Comparison of ENCODE assay signal across 13 mouse cellular contexts in the genomic region with DNA sequence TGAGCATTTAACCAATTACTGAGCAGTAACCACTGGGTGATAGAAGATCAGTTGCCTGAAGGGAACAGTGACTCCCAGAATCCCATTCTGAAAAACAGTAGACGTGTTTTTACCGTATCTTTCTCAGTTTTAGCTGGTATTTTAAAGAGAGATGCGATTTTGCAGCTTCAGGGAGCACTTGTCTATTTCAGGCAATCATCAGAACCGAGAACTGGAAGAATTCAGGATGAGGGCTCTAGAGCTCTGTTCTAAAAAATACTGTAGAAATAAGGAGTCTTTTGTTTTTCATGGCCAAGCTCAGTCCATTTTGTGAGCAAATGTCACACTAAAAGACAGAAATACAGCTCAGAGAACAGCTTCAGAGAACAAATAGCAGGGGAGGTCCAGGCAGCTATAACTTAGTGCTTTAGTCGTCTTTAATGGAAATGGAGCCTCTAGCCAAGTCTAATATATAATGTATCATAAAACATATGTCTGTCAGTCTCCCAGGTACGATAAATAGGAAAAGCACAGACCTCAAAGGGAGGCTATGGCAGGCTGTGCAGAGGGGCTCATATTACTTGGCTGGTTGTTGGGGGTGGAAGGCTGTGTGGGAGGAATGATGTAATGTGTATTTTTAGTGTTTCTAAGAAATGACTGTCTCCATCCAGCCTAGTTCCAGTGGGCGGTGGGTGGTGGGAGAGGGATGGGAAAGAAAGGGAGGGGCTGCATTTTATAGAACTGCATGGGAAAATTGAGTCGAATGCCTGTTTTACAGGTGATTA. TPM values are rescaled to one million over a fixed set of nuclear protein-coding genes. Genes with fewer than 3 reads are reported as not detected.
DNase-seq lines count a peak whose midpoint lies in the region; ATAC-seq lines count a peak whose summit lies in the region.
"Had no signal": no experiment of that assay in that cellular context is flagged by ENCODE, and none has a peak within 500 bp of the region (broad histone marks: within the 10 kb centered on the region; RNA-seq: fewer than 3 reads in every experiment).

No protein-coding gene starts in this region.

- H3K4me3 ChIP-seq in heart, embryonic 10.5 days: no peak overlapping the region
- H3K4me3 ChIP-seq in neural tube, embryonic 12.5 days: no peak overlapping the region

- no peak overlapping the region for H3K9ac ChIP-seq in neural tube, embryonic 12.5 days

- intact Hi-C loops in heart, postnatal 36 days (cut with DNase I): no loop called here
- intact Hi-C loops in left cerebral cortex, postnatal 14 days (cut with DNase I): no loop called here

- DNase-seq in heart, embryonic 10.5 days (ENCODE audit: low spot score): peak; percentile 70
- no peak for DNase-seq in heart, postnatal 36 days
- DNase-seq in neural tube, embryonic 10.5 days (ENCODE audit: extremely low spot score, low spot score): no peak
- peak; percentile 26 to 28 for DNase-seq in left cerebral cortex, postnatal 14 days (ENCODE audit: low spot score in 2 of 2)
- DNase-seq in ovary, postnatal 10 days (ENCODE audit: low spot score): no peak
- DNase-seq in B cell, adult 2 months: no peak
- no peak for DNase-seq in adrenal gland, postnatal 14 days
- DNase-seq: cerebellum, postnatal 14 days had no signal

- no peak overlapping the region for H3K4me2 ChIP-seq in neural tube, embryonic 12.5 days (replicated peaks)
- H3K4me2 ChIP-seq: midbrain, embryonic 11.5 days had no signal

- peak; percentile 68 for ATAC-seq in neural tube, embryonic 12.5 days (ENCODE audit: low FRiP score, low read depth)
- ATAC-seq: activated CD4-positive, CD25-positive, alpha-beta regulatory T cell, adult 4 months had no signal

- WGBS in heart, embryonic 10.5 days: 56% methylated on average over 8 of the region's 8 CpGs
- 63% methylated on average over 8 of the region's 8 CpGs for WGBS in neural tube, embryonic 12.5 days

- no peaks in the 10 kb centered on the region for H3K27me3 ChIP-seq in heart, embryonic 10.5 days (ENCODE audit: insufficient read depth, poor library complexity, severe bottlenecking)
- H3K27me3 ChIP-seq in neural tube, embryonic 12.5 days (replicated peaks): no peaks in the 10 kb centered on the region

- H3K27ac ChIP-seq in heart, embryonic 10.5 days: no peak overlapping the region
- no peak overlapping the region for H3K27ac ChIP-seq in neural tube, embryonic 12.5 days

- H3K9me3 ChIP-seq in heart, embryonic 10.5 days: no peaks in the 10 kb centered on the region
- no peaks in the 10 kb centered on the region for H3K9me3 ChIP-seq in neural tube, embryonic 12.5 days

- H3K36me3 ChIP-seq in heart, embryonic 10.5 days: no peaks in the 10 kb centered on the region
- H3K36me3 ChIP-seq in neural tube, embryonic 12.5 days: no peaks in the 10 kb centered on the region

- H3K4me1 ChIP-seq in heart, embryonic 10.5 days: no peaks in the 10 kb centered on the region
- no peaks in the 10 kb centered on the region for H3K4me1 ChIP-seq in neural tube, embryonic 12.5 days

RNA-seq across cellular contexts. Expression of gene H2al1n, which starts 4.7 kb away (rescaled TPM):
- polyA plus RNA-seq in heart, embryonic 10.5 days (2016; fragmentation: Nextera tagmentation; extraction: Ambion mirVana): not detected in 2 replicates
- not detected for total RNA-seq in heart, postnatal 36 days (2021)
- polyA plus RNA-seq in neural tube, embryonic 12.5 days (2016; fragmentation: Nextera tagmentation; extraction: Ambion mirVana): not detected in 2 replicates
- not detected for total RNA-seq in left cerebral cortex, postnatal 14 days (2021)
- total RNA-seq in adrenal gland, postnatal 14 days (2021): not detected in 2 replicates
- total RNA-seq: heart, postnatal 14 days; layer of hippocampus, postnatal 10 days had no signal
- polyA plus RNA-seq: activated CD4-positive, CD25-positive, alpha-beta regulatory T cell, adult 4 months; midbrain, embryonic 11.5 days had no signal

Comparison
In these comparisons a context has a peak if more than half of its experiments do, and no peak if none do; other contexts are left out.
1. DNase-seq: peak in heart, embryonic 10.5 days (single experiment) and left cerebral cortex, postnatal 14 days (2 of 2); none in heart, postnatal 36 days (0 of 2), neural tube, embryonic 10.5 days (single experiment), ovary, postnatal 10 days (single experiment), B cell, adult 2 months (0 of 2) and adrenal gland, postnatal 14 days (single experiment).